12 mouse cellular contexts compared by ENCODE assay signal in genomic region chr15:101308440-101309348, GRCm38 (mm10). TPM values are rescaled to one million over a fixed set of nuclear protein-coding genes. Genes with fewer than 3 reads are reported as not detected.
DNase-seq lines count a peak whose midpoint lies in the region; ATAC-seq and TF ChIP-seq lines count a peak whose summit lies in the region.
"Had no signal": no experiment of that assay in that cellular context is flagged by ENCODE, and none has a peak within 500 bp of the region (broad histone marks: within the 10 kb centered on the region; RNA-seq: fewer than 3 reads in every experiment).

No protein-coding gene starts in this region.

- no peaks in the 10 kb centered on the region for H3K27me3 ChIP-seq in kidney, postnatal 0 days (ENCODE audit: insufficient read depth, low read length)

- no peak for TF ChIP-seq CTCF in kidney, postnatal 0 days (IDR thresholded peaks at IDR 0.05; ENCODE audit: low read depth)
- TF ChIP-seq CTCF in brain, embryonic 14.5 days (IDR thresholded peaks at IDR 0.05; ENCODE audit: borderline replicate concordance, extremely low read depth, insufficient read depth, insufficient read length): no peak

- H3K36me3 ChIP-seq in kidney, postnatal 0 days (ENCODE audit: insufficient read depth, low read length): no peaks in the 10 kb centered on the region
- H3K36me3 ChIP-seq: midbrain, embryonic 10.5 days had no signal

- TF ChIP-seq POLR2A in brain, embryonic 14.5 days (IDR thresholded peaks at IDR 0.05; ENCODE audit: borderline replicate concordance, extremely low read depth, insufficient read depth, insufficient read length, poor library complexity, severe bottlenecking): no peak

- no peak for DNase-seq in kidney, postnatal 0 days (ENCODE audit: low spot score)
- DNase-seq in kidney, postnatal 25 days: no peak
- peak; percentile 66 for DNase-seq in 416B (ENCODE audit: low read depth)
- peak; percentile 12 for DNase-seq in brain, embryonic 14.5 days (ENCODE audit: low read depth)
- peak; percentile 24 to 57 for DNase-seq in heart, postnatal 36 days
- DNase-seq in urinary bladder, adult 18-20 months (ENCODE audit: low spot score in 2 of 2): no peak
- DNase-seq in cerebellum, postnatal 10 days: no peak
- DNase-seq in spleen, postnatal 14 days (ENCODE audit: low spot score in 2 of 2): no peak
- DNase-seq: cerebellum, adult 11-12 months; kidney, adult 18-20 months; thymus, postnatal 25 days had no signal

- H3K9ac ChIP-seq in kidney, postnatal 0 days (ENCODE audit: low read depth, low read length): no peak overlapping the region

- no peak for ATAC-seq in kidney, postnatal 0 days (replicated peaks; ENCODE audit: low FRiP score, low read depth)

- H3K9me3 ChIP-seq in kidney, postnatal 0 days (replicated peaks; ENCODE audit: low read length): no peaks in the 10 kb centered on the region
- H3K9me3 ChIP-seq: midbrain, embryonic 10.5 days had no signal

- intact Hi-C loops in heart, postnatal 36 days (cut with DNase I): no loop called here

- H3K4me1 ChIP-seq in kidney, postnatal 0 days (replicated peaks; ENCODE audit: insufficient read depth, low read length): no peaks in the 10 kb centered on the region

- H3K4me3 ChIP-seq in kidney, postnatal 0 days (replicated peaks; ENCODE audit: low read depth, low read length): no peak overlapping the region
- H3K4me3 ChIP-seq: midbrain, embryonic 10.5 days had no signal

- WGBS in kidney, postnatal 0 days: 46% methylated on average over 13 of the region's 13 CpGs

- no peak overlapping the region for H3K4me2 ChIP-seq in kidney, postnatal 0 days (ENCODE audit: low read length)

- H3K27ac ChIP-seq in kidney, postnatal 0 days: 0 out of 2 replicates have a peak overlapping the region, but pooled peaks have one; percentile 36
- H3K27ac ChIP-seq: midbrain, embryonic 10.5 days had no signal

RNA-seq across cellular contexts. Expression of gene 6030408B16Rik, which starts 15.7 kb away (rescaled TPM):
- 23.3 and 24.5 TPM in 2 replicates for polyA plus RNA-seq in kidney, postnatal 0 days (2015; fragmentation: Nextera tagmentation; extraction: Ambion mirVana)
- 0.41 and 0.42 TPM in 2 replicates for polyA plus RNA-seq in brain, embryonic 14.5 days (2012; rRNA removed)
- 1 to 10 TPM in 1 of 2 experiments, under 1 TPM in 1; 0.94 to 1.4 TPM for total RNA-seq in heart, postnatal 36 days (2021)

RNA-seq across cellular contexts. Expression of gene Atg101, which starts 24.6 kb away (rescaled TPM):
- polyA plus RNA-seq in kidney, postnatal 0 days (2015; fragmentation: Nextera tagmentation; extraction: Ambion mirVana): 77.1 and 79.5 TPM in 2 replicates
- polyA plus RNA-seq in brain, embryonic 14.5 days (2012; rRNA removed): 58.9 and 75.1 TPM in 2 replicates
- 10 to 100 TPM; 23.7 to 23.9 TPM for total RNA-seq in heart, postnatal 36 days (2021)

RNA-seq across cellular contexts. Expression of gene Nr4a1, which starts 54.6 kb away (rescaled TPM):
- 8.6 and 9.5 TPM in 2 replicates for polyA plus RNA-seq in kidney, postnatal 0 days (2015; fragmentation: Nextera tagmentation; extraction: Ambion mirVana)
- polyA plus RNA-seq in brain, embryonic 14.5 days (2012; rRNA removed): 5.4 and 10.5 TPM in 2 replicates
- total RNA-seq in heart, postnatal 36 days (2021): 10 to 100 TPM in 1 of 2 experiments, 1 to 10 TPM in 1; 5.2 to 98.5 TPM

Comparison
In these comparisons a context has a peak if more than half of its experiments do, and no peak if none do; other contexts are left out.
1. DNase-seq: peak in 416B (single experiment), brain, embryonic 14.5 days (single experiment) and heart, postnatal 36 days (2 of 2); none in kidney, postnatal 0 days (single experiment), kidney, postnatal 25 days (0 of 2), urinary bladder, adult 18-20 months (0 of 2), cerebellum, postnatal 10 days (0 of 2) and spleen, postnatal 14 days (0 of 2).
2. RNA of gene 6030408B16Rik, which starts 15.7 kb away (polyA plus RNA-seq): 23.3 to 24.5 TPM in kidney, postnatal 0 days; 0.41 to 0.42 TPM in brain, embryonic 14.5 days; every median in the first group is over 10 times any median in the second.